Mouse (Mus musculus) hindbrain, embryonic 13.5 days (tissue): ENCODE measurements around the gene Was. TPM values are rescaled to one million over a fixed set of nuclear protein-coding genes. Genes with fewer than 3 reads are reported as not detected.

Experiments used
- ATAC-seq: fragments of 200-750 bp; cut with Nextera tagmentation; 2 replicates; pipeline ENCODE4 v1.8.0; 2017; ENCODE audit warnings: moderate TSS enrichment; ENCODE audit not compliant: low FRiP score
- H3K27ac ChIP-seq: fragments of 300-500 bp; sonication (generic); 2 replicates; pipeline ENCODE4 v1.5.1; 2015; ENCODE audit warnings: inconsistent platforms, mild to moderate bottlenecking, moderate library complexity
- H3K27me3 ChIP-seq: fragments of 300-500 bp; sonication (generic); 2 replicates; pipeline ENCODE4 v1.6.1; 2015; ENCODE audit warnings: mild to moderate bottlenecking, inconsistent platforms
- H3K36me3 ChIP-seq: fragments of 300-500 bp; sonication (generic); 2 replicates; pipeline ENCODE4 v1.6.1; 2015; ENCODE audit warnings: mild to moderate bottlenecking, inconsistent platforms
- H3K4me1 ChIP-seq: fragments of 300-500 bp; sonication (generic); replicated peaks from 2 replicates; pipeline ENCODE4 v1.6.1; 2015; ENCODE audit warnings: inconsistent platforms
- H3K4me2 ChIP-seq: fragments of 300-500 bp; sonication (generic); 2 replicates; pipeline ENCODE4 v1.6.1; 2015; ENCODE audit warnings: inconsistent platforms, mild to moderate bottlenecking, moderate library complexity
- H3K4me3 ChIP-seq: fragments of 300-500 bp; sonication (generic); 2 replicates; pipeline ENCODE4 v1.5.1; 2015; ENCODE audit warnings: mild to moderate bottlenecking, inconsistent platforms
- H3K9ac ChIP-seq: fragments of 300-500 bp; sonication (generic); 2 replicates; pipeline ENCODE4 v1.6.1; 2015; ENCODE audit warnings: mild to moderate bottlenecking, inconsistent platforms
- H3K9me3 ChIP-seq: fragments of 300-500 bp; sonication (generic); 2 replicates; pipeline ENCODE4 v1.6.1; 2016; ENCODE audit warnings: inconsistent platforms
- WGBS: fragments of 180-500 bp; shearing (Covaris S2); methylation state at CpG from one replicate; pipeline ENCODE4 v1.1.7; 2015; 5-methylcytosine and 5-hydroxymethylcytosine counted together
- polyA plus RNA-seq: library from polyadenylated mRNA; unstranded; fragments of >200 nt; fragmentation: Nextera tagmentation; extraction: Ambion mirVana; gene quantifications from 2 replicates; pipeline ENCODE4 v1.2.1, GENCODE M21; 2015

Gene Was
- 0.12 and 0.18 TPM in 2 replicates for polyA plus RNA-seq

- H3K4me2 ChIP-seq: no peak within 1 kb of the TSS
- 84% methylated on average over 14 of the region's 14 CpGs for WGBS
- no peaks in the 10 kb centered on the region for H3K27me3 ChIP-seq
- no peaks in the 10 kb centered on the region for H3K4me1 ChIP-seq
- no peak for ATAC-seq
- no peak within 1 kb of the TSS for H3K27ac ChIP-seq
- no peaks in the 10 kb centered on the region for H3K36me3 ChIP-seq
- no peak within 1 kb of the TSS for H3K9ac ChIP-seq
- H3K4me3 ChIP-seq: no peak within 1 kb of the TSS
- H3K9me3 ChIP-seq: no peaks in the 10 kb centered on the region
Measured at GRCm38 (mm10) chrX:8090346-8090953, at the start of gene Was. TSS of gene Was (minus strand) at chrX:8090498.

GRCm38 (mm10) chrX:8139480-8139879, 49.2 kb upstream of the Was start:
- H3K27me3 ChIP-seq: no peaks in the 10 kb centered on the region
- peaks cover 28% of the 10 kb centered on the region for H3K36me3 ChIP-seq
- no peak overlapping the region for H3K27ac ChIP-seq
- H3K4me2 ChIP-seq: no peak overlapping the region
- no peaks in the 10 kb centered on the region for H3K9me3 ChIP-seq
- no peak overlapping the region for H3K4me3 ChIP-seq
- 69% methylated on average over 1 of the region's 1 CpGs for WGBS
- H3K9ac ChIP-seq: no peak overlapping the region
- H3K4me1 ChIP-seq: peaks cover 11% of the 10 kb centered on the region
- no peak for ATAC-seq

- peaks cover 6% of the 10 kb centered on the region for H3K36me3 ChIP-seq
- H3K27ac ChIP-seq: no peak overlapping the region
- H3K27me3 ChIP-seq: no peaks in the 10 kb centered on the region
- no peaks in the 10 kb centered on the region for H3K9me3 ChIP-seq
- no peak overlapping the region for H3K4me3 ChIP-seq
- WGBS: 51% methylated on average over 2 of the region's 2 CpGs
- no peak overlapping the region for H3K9ac ChIP-seq
- ATAC-seq: no peak
- H3K4me2 ChIP-seq: no peak overlapping the region
- peaks cover 6% of the 10 kb centered on the region for H3K4me1 ChIP-seq
Measured at GRCm38 (mm10) chrX:8135886-8136285, 45.6 kb upstream of the Was start.

- 19% methylated on average over 40 of the region's 40 CpGs for WGBS
- peak within 1 kb of the TSS; percentile 51 for H3K4me3 ChIP-seq
- H3K27ac ChIP-seq: peak within 1 kb of the TSS; percentile 96
- H3K4me2 ChIP-seq: peak within 1 kb of the TSS; percentile 53
- H3K27me3 ChIP-seq: no peaks in the 10 kb centered on the region
- no peaks in the 10 kb centered on the region for H3K9me3 ChIP-seq
- peak within 1 kb of the TSS; percentile 75 for H3K9ac ChIP-seq
- peak; percentile 90 for ATAC-seq
- H3K4me1 ChIP-seq: peaks cover 6% of the 10 kb centered on the region
- peaks cover 22% of the 10 kb centered on the region for H3K36me3 ChIP-seq
Measured at GRCm38 (mm10) chrX:8132017-8132976, 42.0 kb upstream of the Was start, which contains the start of gene Wdr13. TSS of gene Wdr13 (minus strand) at chrX:8132892.

GRCm38 (mm10) chrX:8131393-8131792, 41.1 kb upstream of the Was start:
- Histone ChIP-seq H3K4me1 (peaks cover 6% of the 10 kb centered on the region), H3K27ac (no peak overlapping the region), H3K9me3 (no peaks in the 10 kb centered on the region), H3K9ac (no peak overlapping the region), H3K27me3 (no peaks in the 10 kb centered on the region), H3K4me3 (peak overlapping the region; percentile 51), H3K36me3 (peaks cover 31% of the 10 kb centered on the region), H3K4me2 (peak overlapping the region; percentile 53)
- 95% methylated on average over 17 of the region's 17 CpGs for WGBS
- ATAC-seq: peak; percentile 27; the same call in 1 of the 2 replicates

GRCm38 (mm10) chrX:8125235-8125634, 34.9 kb upstream of the Was start:
- 79% methylated on average over 7 of the region's 7 CpGs for WGBS
- Histone ChIP-seq H3K27ac (no peak overlapping the region), H3K9me3 (no peaks in the 10 kb centered on the region), H3K4me3 (no peak overlapping the region), H3K27me3 (no peaks in the 10 kb centered on the region), H3K9ac (no peak overlapping the region), H3K36me3 (peaks cover 53% of the 10 kb centered on the region), H3K4me2 (no peak overlapping the region), H3K4me1 (no peaks in the 10 kb centered on the region)
- no peak for ATAC-seq

- Histone ChIP-seq H3K9me3 (no peaks in the 10 kb centered on the region), H3K4me2 (no peak overlapping the region), H3K4me1 (no peaks in the 10 kb centered on the region), H3K27ac (no peak overlapping the region), H3K36me3 (peaks cover 50% of the 10 kb centered on the region), H3K9ac (no peak overlapping the region), H3K27me3 (no peaks in the 10 kb centered on the region), H3K4me3 (no peak overlapping the region)
- WGBS: 86% methylated on average over 6 of the region's 6 CpGs
- ATAC-seq: no peak
Measured at GRCm38 (mm10) chrX:8123821-8124470, 33.6 kb upstream of the Was start.

- H3K27me3 ChIP-seq: no peaks in the 10 kb centered on the region
- H3K9ac ChIP-seq: no peak overlapping the region
- no peaks in the 10 kb centered on the region for H3K4me1 ChIP-seq
- ATAC-seq: no peak
- no peak overlapping the region for H3K4me3 ChIP-seq
- H3K9me3 ChIP-seq: no peaks in the 10 kb centered on the region
- no peak overlapping the region for H3K4me2 ChIP-seq
- no peak overlapping the region for H3K27ac ChIP-seq
- H3K36me3 ChIP-seq: peaks cover 5% of the 10 kb centered on the region
Measured at GRCm38 (mm10) chrX:8117264-8117663, 27.0 kb upstream of the Was start.

- no peaks in the 10 kb centered on the region for H3K4me1 ChIP-seq
Measured at GRCm38 (mm10) chrX:8115275-8115674, 25.0 kb upstream of the Was start.

GRCm38 (mm10) chrX:8105019-8105418, 14.7 kb upstream of the Was start:
- H3K36me3 ChIP-seq: no peaks in the 10 kb centered on the region
- no peaks in the 10 kb centered on the region for H3K27me3 ChIP-seq
- 90% methylated on average over 3 of the region's 3 CpGs for WGBS
- no peak for ATAC-seq
- peaks cover 8% of the 10 kb centered on the region for H3K4me1 ChIP-seq
- H3K4me2 ChIP-seq: no peak overlapping the region
- H3K9me3 ChIP-seq: no peaks in the 10 kb centered on the region
- H3K9ac ChIP-seq: no peak overlapping the region
- no peak overlapping the region for H3K27ac ChIP-seq
- H3K4me3 ChIP-seq: no peak overlapping the region

More at GRCm38 (mm10) chrX:8115275-8115674, 25.0 kb upstream of the Was start:
- no peak overlapping the region for H3K9ac ChIP-seq
- H3K9me3 ChIP-seq: no peaks in the 10 kb centered on the region
- H3K4me2 ChIP-seq: no peak overlapping the region
- H3K4me3 ChIP-seq: no peak overlapping the region
- no peak overlapping the region for H3K27ac ChIP-seq
- WGBS: 85% methylated on average over 4 of the region's 4 CpGs
- no peak for ATAC-seq
- no peaks in the 10 kb centered on the region for H3K27me3 ChIP-seq
- peaks cover 5% of the 10 kb centered on the region for H3K36me3 ChIP-seq

GRCm38 (mm10) chrX:8102213-8102668, 11.9 kb upstream of the Was start:
- Histone ChIP-seq H3K4me3 (no peak overlapping the region), H3K27me3 (no peaks in the 10 kb centered on the region)
- WGBS: 75% methylated on average over 7 of the region's 7 CpGs

GRCm38 (mm10) chrX:8101017-8101416, 10.7 kb upstream of the Was start:
- H3K4me2 ChIP-seq: 0 out of 2 replicates have a peak overlapping the region, but pooled peaks have one; percentile 17

More at GRCm38 (mm10) chrX:8102213-8102668, 11.9 kb upstream of the Was start:
- no peak overlapping the region for H3K9ac ChIP-seq
- no peaks in the 10 kb centered on the region for H3K36me3 ChIP-seq
- H3K4me2 ChIP-seq: no peak overlapping the region
- no peak for ATAC-seq
- H3K9me3 ChIP-seq: no peaks in the 10 kb centered on the region
- no peak overlapping the region for H3K27ac ChIP-seq
- peaks cover 8% of the 10 kb centered on the region for H3K4me1 ChIP-seq

More at GRCm38 (mm10) chrX:8101017-8101416, 10.7 kb upstream of the Was start:
- Histone ChIP-seq H3K4me1 (peaks cover 8% of the 10 kb centered on the region), H3K27me3 (no peaks in the 10 kb centered on the region), H3K36me3 (no peaks in the 10 kb centered on the region), H3K4me3 (no peak overlapping the region), H3K27ac (peak overlapping the region; percentile 90), H3K9me3 (no peaks in the 10 kb centered on the region), H3K9ac (no peak overlapping the region)
- WGBS: 25% methylated on average over 3 of the region's 3 CpGs
- ATAC-seq: peak; percentile 53
